Mouse (Mus musculus) urinary bladder, postnatal 14 days (tissue): ENCODE measurements around the gene Six1.
"Not testable (repeated sequence)": the region's sequence is repeated elsewhere in the genome, so short reads cannot be mapped to it uniquely, and the experiment has no call there.

Source experiments
- DNase-seq: peaks from one replicate; pipeline ENCODE4 v3.0.0; 2021; ENCODE audit warnings: low spot score

Six1 gene

DNA sequence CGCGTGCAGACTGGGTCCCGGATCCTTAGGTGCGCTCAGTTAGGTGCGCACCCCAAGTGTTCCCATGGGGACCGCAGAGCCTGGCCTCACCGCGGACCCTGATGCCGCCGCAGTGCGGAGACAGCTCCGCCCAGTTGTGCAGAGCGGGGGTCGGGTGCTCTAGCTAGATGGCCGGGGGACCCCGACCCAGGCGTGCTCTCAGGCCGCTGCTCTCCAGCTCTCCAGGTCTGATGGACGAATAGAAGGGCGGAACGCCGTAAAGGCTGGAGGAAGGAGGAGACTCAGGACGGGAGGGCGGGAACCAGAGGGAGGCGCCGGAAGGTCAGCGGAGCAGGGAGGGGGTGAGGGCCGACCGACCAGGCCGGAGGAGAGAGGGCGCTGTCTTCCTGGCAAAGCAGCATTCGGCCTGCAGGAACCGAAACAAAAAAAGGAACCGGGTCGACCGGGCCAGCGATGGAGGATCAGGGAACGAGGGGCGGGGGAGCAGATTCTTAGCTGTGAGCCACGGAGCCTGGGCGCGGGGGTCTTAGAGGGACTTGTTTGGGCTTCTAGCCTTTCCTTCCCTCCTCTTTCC lies at the start of gene Six1:
Six1 (minus strand) TSS at position 220 of the 574 bp plus-strand sequence.
- peak; percentile 89 for DNase-seq

DNA sequence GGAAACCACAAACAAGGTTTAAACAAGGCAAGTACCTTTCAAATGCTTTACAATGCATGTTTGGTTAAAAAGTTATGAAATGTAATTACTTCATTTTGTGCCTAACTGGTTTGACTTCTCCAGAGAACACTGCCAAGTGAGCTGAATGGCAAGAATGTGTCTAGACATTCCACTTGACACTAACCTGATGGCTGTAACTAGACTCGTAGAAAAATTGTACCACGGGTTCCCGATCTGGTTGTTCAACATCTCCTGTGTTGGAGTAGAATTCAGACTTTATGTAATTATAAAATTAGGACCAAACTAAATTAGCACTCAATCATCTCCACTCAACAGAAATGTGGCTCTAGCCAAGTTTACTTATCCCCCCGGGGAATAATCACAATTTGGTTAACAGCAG lies 44.9 kb upstream of the Six1 start:
- no peak for DNase-seq

DNA sequence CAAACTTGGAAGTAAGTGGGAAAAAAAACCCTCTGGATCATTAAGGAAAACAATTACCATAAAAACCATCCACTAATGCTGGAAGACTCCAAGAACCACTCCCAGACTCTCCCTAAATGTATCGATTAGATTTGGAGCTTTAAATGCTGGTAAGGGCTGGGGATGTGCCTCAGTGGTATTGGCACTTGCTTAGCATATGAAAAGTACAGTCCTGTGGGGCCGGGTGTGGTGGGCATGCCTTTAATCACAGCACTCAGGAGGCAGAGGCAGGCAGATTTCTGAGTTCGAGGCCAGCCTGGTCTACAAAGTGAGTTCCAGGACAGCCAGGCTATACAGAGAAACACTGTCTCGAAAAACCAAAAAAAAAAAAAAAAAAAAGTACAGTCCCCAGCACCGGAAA lies 42.5 kb upstream of the Six1 start:
- not testable (repeated sequence) for DNase-seq

DNA sequence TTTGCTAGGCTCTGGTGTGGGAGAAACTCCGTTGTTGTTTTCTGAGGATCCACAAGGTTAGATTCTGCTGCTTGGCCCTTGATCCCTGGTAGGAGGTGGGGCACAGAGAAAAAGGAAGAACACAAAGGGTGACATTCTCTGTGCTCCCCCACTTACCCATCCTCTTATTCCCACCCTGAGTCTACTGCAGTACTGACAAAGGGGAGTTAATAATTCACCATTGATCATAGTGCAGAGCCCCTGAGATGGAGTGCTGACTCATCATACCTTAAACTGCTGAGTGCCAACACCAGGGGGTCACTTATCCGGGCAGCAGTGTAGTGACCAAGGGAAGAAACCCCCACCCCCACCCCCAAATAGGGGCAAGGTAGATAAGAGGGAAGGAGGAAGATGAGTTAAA lies 40.9 kb upstream of the Six1 start:
- no peak for DNase-seq

DNA sequence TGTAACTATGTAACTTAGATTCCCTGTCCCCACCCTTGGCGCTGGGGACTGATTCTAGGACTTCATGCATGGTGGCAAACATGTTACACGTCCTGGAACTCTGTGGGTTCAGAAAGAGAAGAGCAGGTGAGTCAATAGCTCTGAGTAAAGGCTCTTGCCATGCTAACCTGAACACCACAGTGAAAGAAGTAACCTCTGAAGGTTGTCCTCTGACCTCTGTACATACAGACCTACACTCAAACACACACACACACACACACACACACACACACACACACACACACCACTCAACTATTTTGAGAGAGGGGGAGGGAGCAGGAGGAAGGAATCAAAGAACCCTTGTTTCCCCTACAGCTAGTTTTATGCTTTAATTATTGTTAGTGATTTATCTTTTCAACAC lies 40.5 kb upstream of the Six1 start:
- DNase-seq, result no peak

DNA sequence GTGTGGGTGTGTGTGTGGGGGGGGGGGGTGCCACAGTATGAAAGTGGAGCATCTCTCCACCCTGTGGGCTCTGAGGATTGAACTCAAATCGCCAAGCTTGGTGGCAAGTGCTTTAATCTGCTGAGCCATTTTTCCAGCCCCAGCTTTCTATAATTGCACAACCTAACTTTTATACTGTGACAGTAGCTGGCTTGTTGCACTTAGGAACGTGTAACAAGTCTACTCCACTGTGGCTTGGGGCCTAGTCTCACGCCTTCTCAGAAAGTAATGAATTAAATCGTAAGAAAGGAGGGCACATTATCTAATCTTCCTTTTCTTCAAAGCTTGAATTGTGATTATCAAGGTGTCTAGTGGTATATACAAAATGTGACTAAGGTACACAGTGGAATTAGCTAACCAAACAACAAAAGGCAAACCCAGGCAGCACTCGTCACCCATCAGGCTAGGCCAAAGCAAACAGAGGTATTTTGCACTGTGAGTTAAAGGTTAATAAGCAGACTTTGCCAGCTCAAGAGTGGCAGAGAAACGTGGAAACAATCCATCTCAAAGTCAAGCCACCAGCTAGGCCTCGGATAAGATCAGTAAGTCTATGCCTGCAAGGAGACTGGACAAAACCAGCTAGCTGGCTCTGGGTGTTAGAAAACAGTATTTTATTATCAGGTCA lies 37.1 kb upstream of the Six1 start:
- no peak for DNase-seq

DNA sequence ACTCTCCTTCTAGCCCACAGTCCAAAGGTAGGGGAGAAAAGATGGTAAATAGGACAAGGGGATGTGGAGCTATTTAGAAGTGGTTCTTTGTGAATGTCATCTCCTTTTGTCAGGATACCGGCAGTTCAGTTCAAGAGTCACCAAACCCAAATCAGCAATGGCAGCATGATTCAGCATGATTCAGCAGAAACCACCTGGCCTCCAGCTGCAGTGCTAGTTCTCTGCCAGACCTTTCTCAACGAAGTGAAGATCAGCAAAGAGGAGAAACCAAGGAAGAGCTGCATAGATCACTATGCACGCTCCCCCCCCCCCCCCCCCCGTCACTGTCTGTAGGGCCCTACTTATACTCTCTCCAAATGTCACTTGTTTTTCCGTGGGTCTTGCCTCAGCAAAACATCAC lies 35.2 kb upstream of the Six1 start:
- DNase-seq, result no peak

DNA sequence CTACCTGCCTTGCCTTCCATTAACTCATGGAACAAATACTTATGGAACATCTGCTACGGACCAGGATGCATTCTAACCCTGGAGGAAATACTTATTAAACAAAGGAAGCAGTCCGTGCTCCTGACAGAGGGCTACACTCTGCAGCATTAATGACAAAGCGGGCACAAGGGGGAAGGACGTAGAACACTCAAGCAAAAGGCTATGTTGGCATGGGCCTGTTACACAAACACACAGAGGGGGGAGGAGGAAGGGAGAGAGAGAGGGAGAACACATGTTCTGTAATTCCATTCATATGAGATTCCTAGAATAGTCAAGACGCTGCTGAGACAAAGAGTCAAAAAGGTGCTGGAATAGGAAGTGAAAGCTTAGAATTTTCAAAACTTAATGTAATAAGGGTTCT lies 34.8 kb upstream of the Six1 start:
- DNase-seq, result no peak

DNA sequence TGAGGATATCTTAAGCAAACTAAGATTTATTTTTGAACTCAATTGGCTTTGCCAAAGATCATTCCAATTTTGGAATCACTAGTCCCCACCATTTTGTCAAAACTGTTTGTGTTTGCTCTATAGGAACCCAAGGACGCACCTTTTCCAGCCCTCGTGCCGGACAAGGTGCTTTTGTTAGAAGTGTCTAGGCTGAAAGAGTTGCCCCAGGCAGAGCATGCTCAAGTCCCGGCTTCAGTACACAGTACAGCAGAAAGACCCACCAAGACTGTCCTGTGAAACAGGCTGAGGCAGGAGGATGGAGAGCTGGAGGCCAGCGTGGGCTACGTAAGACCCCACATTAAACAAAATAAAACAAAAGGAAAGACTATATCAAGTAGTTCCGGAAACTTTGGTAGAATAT lies 33.4 kb upstream of the Six1 start:
- no peak for DNase-seq

DNA sequence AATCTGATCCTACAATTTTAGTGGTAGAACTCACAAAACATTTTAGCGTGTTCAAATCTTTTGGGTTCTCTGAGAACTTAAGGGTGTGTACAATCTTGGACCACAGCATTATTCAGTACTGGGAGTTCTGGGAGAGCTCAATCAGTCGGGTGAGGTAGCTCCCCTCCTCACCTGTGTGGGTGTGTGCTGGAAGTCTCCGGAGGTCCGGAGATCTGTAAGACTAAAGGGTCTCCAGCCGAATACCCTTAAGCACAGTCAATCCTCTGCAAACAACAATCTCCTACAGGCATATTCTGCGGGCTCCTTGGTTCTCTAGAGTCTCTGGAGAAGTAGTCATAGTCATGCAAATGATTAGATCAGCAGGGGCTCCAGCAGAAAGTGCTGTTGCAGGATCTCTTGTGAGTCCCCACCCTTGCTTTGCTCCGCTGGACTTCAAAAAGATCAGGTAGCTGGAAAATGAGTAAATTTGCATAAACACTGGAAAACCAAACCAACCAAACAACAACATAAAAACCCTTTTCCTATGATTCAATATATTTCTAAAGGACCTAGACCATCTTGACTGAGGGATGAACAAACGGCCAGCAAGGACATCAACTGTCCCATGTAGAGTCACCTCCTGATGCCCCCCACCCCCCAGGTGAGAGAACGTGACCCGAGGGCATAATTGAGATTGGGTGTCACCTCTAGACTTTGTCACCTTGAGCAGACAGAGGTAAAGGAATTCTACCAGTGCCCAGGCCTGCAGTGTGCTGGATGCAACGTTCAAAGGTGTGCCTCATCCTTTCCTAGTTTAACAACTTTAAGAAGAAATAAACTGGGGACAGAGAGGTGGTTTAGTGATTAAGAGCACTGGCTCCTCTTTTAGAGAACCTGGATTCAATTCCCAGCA lies 32.3 kb upstream of the Six1 start:
- DNase-seq, result no peak

DNA sequence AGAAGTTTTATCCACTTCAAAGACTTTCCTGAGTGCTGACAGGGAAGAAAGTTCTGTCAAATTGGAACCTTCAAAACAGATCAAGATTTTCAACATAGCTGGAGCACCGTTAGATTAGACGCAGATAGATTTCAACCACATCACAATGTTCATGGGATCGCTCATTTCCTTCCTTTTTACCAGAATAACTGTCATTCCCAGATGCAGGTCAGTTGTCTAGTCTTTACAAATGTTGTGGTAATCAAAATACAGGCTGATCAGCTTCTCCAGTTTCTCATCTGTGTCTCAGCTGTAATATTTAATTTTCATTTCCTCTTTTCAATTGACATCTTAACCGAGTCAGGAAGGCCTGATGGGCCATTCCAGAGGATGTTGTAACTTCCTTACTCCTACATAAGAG lies 30.1 kb upstream of the Six1 start:
- DNase-seq, result no peak

DNA sequence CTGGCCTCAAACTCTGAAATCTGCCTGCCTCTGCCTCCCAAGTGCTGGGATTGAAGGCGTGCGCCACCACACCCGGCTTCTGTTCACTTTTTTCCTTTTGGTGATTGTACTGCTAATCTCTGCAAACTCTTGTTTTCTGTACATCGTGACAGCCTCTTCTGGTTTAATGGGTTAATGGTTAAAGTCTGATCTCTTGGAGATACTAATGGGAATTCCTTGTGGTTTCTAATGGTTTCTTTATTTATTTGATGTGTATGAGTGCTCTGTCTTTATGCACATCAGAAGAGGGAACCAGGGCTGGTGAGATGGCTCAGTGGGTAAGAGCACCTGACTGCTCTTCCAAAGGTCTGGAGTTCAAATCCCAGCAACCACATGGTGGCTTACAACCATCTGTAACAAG lies 28.1 kb upstream of the Six1 start:
- DNase-seq, result not testable (repeated sequence)

DNA sequence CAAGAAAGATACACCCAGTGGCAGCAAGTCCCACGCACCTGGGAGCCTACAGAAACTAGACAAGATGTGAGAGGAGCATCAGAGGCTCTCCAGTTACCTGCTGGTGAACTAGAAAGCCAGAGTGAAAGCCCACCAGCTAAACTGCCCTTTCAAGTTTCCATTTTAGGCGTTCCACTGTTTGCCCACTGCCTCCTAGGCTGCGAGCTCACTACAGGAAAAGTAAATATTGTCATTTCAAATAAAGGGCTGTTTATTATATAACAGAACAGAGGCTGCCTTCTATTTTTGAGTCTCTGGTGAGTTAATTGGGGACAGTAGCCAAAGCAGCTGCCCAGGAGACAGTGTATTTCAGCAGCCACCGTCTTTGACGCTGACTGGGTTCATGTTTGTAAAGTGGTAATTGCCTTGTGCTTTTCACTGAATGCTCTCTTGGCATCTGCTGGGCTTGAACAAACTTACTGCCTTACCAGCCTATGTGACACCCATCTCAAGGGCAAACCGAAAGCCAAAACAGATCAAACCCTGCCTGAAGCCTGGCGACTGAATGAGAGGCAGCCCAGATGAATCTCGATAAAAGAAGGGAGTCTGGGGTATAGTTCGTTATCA lies 7.2 kb upstream of the Six1 start:
- DNase-seq, result peak; percentile 6

DNA sequence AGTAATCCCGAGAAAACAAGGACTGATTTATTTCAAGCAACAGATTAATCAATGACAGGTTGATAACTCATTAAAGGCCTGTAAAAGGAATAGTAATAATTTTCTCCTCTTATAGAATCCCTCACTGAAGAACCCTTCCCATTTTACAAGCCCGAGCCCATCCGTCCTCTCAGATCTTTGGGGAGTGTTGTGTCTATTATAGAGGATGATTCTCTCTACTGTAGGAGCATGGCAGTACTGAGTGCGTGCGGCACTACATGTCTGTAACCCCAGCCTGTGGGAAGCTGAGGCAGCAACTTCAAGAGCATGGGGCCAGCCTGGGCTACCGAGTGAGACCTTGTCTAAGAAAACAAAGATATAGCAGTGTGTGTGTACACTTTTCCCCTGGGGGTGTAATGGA lies 3.8 kb upstream of the Six1 start:
- no peak for DNase-seq

DNA sequence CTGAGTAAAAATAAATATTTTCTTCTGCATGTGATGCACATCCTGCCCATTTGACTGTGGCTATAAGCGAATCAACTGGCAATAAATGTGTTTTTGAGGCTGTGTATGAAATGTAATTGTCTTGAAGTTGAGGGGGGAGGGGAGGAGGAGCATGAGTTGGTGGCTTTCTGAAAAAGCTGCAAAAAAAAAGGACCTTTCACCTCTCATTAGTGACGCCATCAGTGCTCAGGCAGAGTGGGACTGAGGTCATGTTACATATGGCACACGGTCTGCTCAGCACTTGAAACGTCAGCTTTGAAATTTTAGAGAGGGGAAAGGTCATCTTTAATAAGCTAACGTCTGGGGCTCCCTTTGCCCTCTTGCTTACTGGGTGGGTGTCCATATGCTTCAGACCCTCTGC lies 1.8 kb upstream of the Six1 start:
- no peak for DNase-seq

DNA sequence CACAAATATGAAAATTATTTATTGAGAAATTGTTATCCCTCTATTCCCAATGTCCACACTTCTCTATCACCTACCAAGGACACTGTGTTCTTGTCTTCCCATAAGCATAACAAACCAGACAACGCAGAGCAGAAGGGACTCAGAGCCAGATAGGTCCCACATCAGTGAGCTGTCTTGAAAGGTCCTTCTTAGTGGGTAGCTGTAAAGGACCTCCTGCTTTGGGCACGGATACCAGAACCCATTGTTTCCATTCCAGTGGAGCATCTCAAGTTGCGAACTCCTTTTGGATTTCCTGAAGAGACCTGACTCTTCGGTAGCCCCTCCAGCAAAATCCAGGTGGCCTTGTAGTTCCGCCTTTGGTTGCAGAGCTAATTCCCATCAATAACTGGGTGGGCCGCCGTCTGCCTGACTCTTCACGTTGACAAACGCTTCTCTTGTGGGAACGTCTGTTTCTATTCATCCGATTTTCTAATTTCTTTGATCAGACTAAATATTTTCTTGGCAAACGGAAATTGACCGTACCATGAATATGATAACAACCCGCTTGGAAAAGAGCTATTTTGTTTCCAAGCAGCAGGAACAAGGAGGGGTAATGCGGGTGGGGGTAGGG lies 994 bp upstream of the Six1 start:
- no peak for DNase-seq

DNA sequence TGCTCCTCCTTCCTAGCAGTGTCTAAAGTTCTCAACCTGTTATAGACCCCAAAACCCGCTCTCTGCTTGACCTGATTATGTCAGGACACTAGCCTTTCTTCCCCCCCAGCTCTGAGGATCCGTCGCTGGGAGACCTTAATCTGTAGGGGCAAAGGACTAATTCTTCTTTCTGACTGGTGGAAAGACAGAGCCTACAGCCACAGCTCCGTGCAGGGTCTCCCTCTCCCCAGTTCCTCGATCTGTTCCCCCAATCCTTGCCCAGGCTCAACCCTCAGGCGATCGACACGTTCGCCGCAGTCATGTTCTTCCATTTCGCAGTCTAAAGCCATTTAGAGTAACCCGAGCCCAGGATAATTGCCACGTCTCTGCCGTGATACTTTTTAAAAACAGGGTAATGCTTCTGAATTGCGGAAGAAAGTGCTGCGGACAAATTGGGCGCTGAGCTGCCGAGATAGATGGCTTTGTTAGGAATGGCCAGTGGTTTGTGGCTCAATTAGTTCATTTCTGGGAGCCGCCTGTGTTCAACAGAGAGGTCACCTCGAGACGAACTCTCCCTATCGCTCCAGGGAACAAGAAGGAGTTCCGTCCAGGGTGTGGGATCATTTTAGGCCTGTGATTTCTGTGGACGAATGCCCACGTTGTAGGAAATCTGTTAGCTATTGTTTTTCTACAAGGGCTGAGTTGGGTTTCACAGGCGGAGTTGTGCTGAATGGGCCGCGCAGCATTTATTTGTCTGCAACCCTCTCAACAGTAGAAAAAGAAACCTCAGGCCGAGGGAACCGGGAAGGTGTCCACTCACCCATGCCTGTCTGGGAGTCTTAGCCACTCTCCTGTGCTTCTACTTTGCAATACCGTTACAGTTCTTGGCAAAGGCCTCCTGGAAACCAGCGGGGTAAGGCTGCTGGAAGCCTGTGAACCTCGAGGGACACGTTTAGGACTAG lies 766 bp downstream of the Six1 start:
- peak; percentile 4 for DNase-seq

DNA sequence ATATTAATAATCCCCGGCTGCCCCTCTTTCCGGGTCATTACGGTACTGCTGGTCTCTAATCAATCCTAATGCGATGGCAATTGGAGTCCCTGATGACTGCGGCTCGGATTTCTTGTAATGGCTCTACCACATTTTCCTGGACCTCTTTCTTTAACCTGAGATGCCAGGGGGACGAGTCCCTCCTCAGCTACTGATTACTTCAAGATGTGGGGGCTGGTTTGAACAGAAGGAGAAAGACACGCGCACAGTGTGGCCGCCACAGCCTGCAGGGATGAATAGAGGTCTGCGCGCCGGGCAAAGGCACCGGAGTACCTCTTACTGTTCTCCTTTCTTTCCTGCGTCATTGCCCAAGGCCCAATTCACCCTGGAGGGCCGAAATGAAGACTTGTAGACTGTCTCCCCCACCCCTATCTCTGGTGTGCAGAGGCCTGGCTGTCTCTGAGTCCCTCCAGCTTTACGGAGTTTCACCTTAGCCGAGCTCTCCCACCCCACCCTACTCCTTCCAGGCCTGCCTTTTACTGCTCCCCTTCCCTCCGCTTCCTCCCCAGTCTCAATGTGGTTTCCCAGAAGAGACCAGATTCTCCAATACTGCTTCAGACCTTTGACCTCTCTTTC lies 1.5 kb downstream of the Six1 start:
- no peak for DNase-seq

DNA sequence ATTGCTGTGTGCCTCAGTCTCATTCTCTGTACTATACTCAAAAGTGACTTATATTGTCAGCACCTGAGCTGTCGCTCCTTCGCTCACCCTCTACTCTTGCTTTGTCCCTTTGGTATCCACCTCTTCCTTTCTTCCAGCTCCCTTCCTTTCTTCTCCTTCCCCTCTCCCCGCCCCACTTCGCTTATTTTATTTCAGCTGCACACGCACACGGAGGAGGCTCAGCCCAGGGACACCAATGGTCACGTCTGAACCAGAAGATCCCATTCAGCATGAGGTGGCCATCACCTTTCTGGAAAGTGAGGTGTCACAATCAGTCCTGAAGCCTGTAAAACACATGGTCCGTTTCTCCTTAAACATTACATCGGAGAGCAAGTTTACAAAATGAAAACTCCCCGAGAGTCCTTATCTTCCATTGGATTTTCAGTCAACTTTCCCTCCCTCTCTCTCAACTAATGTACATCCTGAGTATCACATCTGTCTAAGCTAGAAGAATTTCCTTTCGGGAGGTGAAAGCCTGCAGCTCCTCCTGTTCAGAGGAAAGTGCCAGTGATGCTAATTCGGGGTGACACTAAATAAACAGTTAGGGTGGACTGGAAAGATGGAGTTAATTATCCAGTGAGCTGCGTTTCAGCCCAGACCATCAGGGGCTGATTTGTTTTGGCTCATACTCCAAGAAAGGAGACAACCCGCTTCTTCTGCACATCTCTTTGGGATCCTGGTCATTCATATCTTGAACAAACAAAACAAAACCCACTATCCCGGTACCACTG lies 2.7 kb downstream of the Six1 start:
- DNase-seq, result no peak

DNA sequence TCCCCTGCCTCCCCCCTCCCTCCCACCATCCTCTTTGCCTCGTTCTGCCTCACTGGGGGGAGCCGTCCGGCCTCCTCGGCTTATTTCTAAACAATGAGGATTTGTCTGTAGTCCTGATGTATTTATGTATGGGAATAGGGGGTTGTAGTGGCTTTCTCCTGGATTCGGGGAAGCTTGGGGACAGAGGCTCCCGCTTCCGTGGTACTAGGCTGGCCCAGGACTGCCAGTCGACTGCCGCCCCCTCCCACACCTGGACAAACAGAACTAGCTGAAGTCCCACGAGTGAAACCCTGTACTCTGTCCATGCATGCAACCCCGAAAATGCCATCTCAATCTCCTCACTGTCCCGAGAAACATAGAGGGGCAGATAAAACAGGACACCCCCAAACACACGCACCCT lies 3.4 kb downstream of the Six1 start:
- no peak for DNase-seq
